Mouse (Mus musculus): ENCODE results near the gene Gm9774. TPM values are rescaled to one million over a fixed set of nuclear protein-coding genes. Genes with fewer than 3 reads are reported as not detected.

Gene Gm9774
- polyA plus RNA-seq (2015; fragmentation: Nextera tagmentation; extraction: Ambion mirVana), result 6.1 and 18.1 TPM in 2 replicates

DNA sequence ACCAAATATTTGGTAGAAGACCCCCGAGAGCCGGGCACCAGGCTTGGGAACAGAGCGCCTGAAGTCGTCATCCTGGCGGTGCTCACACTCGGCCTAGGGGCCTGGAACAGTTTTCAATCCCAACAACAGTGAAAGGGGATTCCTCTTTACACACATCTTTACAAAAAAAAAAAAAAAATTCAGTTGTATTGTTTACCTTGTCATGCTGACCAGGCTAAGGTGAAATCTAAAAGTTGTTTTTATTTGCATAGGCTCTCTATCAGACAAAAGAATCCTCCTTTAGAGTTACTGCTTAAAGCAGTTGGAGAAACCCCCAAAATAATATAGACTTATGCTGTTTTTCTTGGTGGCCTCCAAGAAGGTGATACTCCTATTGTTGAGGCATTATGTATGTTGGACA lies at the start of gene Gm9774:
Gene Gm9774 (minus strand): TSS at position 101 of the 400 bp plus-strand sequence.
- 97% methylated on average over 6 of the region's 6 CpGs for WGBS
- H3K4me1 ChIP-seq (ENCODE audit: control insufficient read depth, insufficient read depth, low read depth, low read length), result no peaks in the 10 kb centered on the region
- no peaks in the 10 kb centered on the region for H3K36me3 ChIP-seq (ENCODE audit: control insufficient read depth, insufficient read depth, low read length)

DNA sequence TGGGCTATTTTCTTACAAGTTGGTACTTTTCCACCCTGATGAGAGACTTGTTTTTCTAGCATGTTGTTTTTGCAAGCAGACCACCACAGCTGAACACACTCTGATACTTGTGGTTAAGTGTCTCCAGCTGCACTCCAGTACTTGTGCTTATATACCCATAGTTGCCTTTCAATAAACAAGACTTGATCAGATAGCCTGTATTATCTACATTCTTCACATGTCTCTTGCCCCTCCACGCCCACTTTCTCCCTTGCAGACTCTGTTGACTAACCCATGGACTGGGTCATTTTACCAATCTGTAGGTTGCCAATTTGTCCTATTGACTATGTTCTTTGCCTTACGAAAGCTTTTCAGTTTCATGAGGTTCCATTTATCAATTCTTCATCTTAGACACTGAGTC lies 40.9 kb upstream of the Gm9774 start:
- Histone ChIP-seq H3K27ac (ENCODE audit: low read depth, low read length) (no peak overlapping the region), H3K27me3 (replicated peaks; ENCODE audit: control insufficient read depth, insufficient read depth, low read length) (no peaks in the 10 kb centered on the region), H3K36me3 (ENCODE audit: control insufficient read depth, insufficient read depth, low read length) (no peaks in the 10 kb centered on the region), H3K9ac (ENCODE audit: low read depth, low read length) (no peak overlapping the region), H3K4me2 (ENCODE audit: low read length) (no peak overlapping the region), H3K9me3 (ENCODE audit: control insufficient read depth, low read length) (no peaks in the 10 kb centered on the region), H3K4me1 (ENCODE audit: control insufficient read depth, insufficient read depth, low read depth, low read length) (no peaks in the 10 kb centered on the region), H3K4me3 (ENCODE audit: low read length) (no peak overlapping the region)
- 93% methylated on average over 2 of the region's 2 CpGs for WGBS
- ATAC-seq, result no peak

More for the DNA sequence above, at the start of gene Gm9774:
- no peak for ATAC-seq
- H3K9me3 ChIP-seq (ENCODE audit: control insufficient read depth, low read length), result no peaks in the 10 kb centered on the region
- H3K4me3 ChIP-seq (ENCODE audit: low read length), result no peak within 1 kb of the TSS
- no peaks in the 10 kb centered on the region for H3K27me3 ChIP-seq (replicated peaks; ENCODE audit: control insufficient read depth, insufficient read depth, low read length)
- no peak within 1 kb of the TSS for H3K4me2 ChIP-seq (ENCODE audit: low read length)
- no peak within 1 kb of the TSS for H3K27ac ChIP-seq (ENCODE audit: low read depth, low read length)
- no peak within 1 kb of the TSS for H3K9ac ChIP-seq (ENCODE audit: low read depth, low read length)

DNA sequence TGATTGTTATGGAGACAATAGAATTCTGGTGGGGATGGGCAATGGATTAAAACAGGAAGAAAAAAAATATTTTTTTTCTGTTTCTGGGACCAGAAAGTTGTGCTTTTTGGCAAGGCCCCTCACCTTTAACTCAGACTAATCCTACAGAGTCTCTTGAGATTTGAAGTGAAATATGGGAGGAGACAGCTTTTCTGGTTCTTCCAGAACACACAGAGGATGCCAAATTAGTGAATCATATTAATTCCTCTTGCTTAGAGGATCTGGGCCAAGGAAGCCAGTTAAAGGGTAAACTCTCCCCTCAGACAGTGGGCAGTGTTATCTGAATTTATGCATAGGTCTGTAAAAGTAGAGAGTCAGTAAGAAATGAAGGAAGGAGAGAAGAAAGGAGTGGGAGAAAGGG lies 38.2 kb upstream of the Gm9774 start:
- Histone ChIP-seq H3K9ac (ENCODE audit: low read depth, low read length) (no peak overlapping the region), H3K9me3 (ENCODE audit: control insufficient read depth, low read length) (no peaks in the 10 kb centered on the region), H3K27me3 (replicated peaks; ENCODE audit: control insufficient read depth, insufficient read depth, low read length) (no peaks in the 10 kb centered on the region), H3K4me3 (ENCODE audit: low read length) (no peak overlapping the region), H3K4me1 (ENCODE audit: control insufficient read depth, insufficient read depth, low read depth, low read length) (no peaks in the 10 kb centered on the region), H3K4me2 (ENCODE audit: low read length) (no peak overlapping the region), H3K36me3 (ENCODE audit: control insufficient read depth, insufficient read depth, low read length) (no peaks in the 10 kb centered on the region), H3K27ac (ENCODE audit: low read depth, low read length) (no peak overlapping the region)
- ATAC-seq, result no peak

DNA sequence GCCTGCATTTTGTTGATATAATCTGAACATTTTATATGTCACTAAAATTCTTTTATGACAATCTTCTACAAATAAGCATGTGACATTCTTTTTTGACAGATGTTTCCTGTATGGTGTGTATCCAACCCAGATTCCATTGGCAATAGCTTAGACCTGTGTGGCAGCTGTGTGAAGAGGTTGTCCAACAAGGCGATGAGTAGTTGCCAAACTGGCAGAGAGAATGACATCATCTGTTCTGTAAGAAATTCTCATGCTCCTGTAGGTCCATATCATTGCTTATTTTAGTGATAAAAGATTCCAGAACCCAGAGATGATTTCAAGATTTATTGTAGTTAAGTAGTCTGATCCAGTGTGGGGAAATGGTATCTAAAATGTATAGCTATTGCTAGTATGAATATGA lies 37.4 kb upstream of the Gm9774 start:
- no peaks in the 10 kb centered on the region for H3K36me3 ChIP-seq (ENCODE audit: control insufficient read depth, insufficient read depth, low read length)
- WGBS, result 92% methylated on average over 1 of the region's 1 CpGs
- no peak overlapping the region for H3K27ac ChIP-seq (ENCODE audit: low read depth, low read length)
- H3K4me1 ChIP-seq (ENCODE audit: control insufficient read depth, insufficient read depth, low read depth, low read length), result no peaks in the 10 kb centered on the region
- H3K9ac ChIP-seq (ENCODE audit: low read depth, low read length), result no peak overlapping the region
- H3K9me3 ChIP-seq (ENCODE audit: control insufficient read depth, low read length), result no peaks in the 10 kb centered on the region
- no peak overlapping the region for H3K4me2 ChIP-seq (ENCODE audit: low read length)
- no peak for ATAC-seq
- no peak overlapping the region for H3K4me3 ChIP-seq (ENCODE audit: low read length)
- no peaks in the 10 kb centered on the region for H3K27me3 ChIP-seq (replicated peaks; ENCODE audit: control insufficient read depth, insufficient read depth, low read length)

DNA sequence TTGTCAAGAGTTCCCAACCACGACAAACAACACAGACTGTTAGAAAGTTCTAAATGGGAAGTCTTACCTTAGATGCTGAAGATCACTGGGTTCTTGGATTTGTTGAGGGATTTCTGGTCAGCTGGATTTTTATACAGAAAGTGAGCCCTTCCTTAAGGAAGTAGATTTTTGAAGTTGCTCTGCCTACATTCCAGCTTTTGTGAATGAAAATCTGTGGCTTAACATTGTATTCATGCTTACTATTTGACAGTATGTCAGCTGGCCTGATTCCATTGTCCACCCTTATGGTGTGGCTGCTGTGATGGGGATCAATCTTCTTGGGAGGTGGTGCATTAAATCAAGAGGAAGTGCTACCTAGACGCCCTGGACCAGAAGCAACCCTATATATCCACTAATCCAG lies 29.4 kb upstream of the Gm9774 start, which contains the start of gene Sprr3:
Gene Sprr3 (minus strand): TSS at position 101 of the 400 bp plus-strand sequence.
- no peaks in the 10 kb centered on the region for H3K27me3 ChIP-seq (replicated peaks; ENCODE audit: control insufficient read depth, insufficient read depth, low read length)
- no peaks in the 10 kb centered on the region for H3K4me1 ChIP-seq (ENCODE audit: control insufficient read depth, insufficient read depth, low read depth, low read length)
- 72% methylated on average over 2 of the region's 2 CpGs for WGBS
- ATAC-seq, result no peak
- H3K4me2 ChIP-seq (ENCODE audit: low read length), result no peak within 1 kb of the TSS
- no peaks in the 10 kb centered on the region for H3K36me3 ChIP-seq (ENCODE audit: control insufficient read depth, insufficient read depth, low read length)
- no peaks in the 10 kb centered on the region for H3K9me3 ChIP-seq (ENCODE audit: control insufficient read depth, low read length)
- H3K4me3 ChIP-seq (ENCODE audit: low read length), result no peak within 1 kb of the TSS
- H3K9ac ChIP-seq (ENCODE audit: low read depth, low read length), result no peak within 1 kb of the TSS
- no peak within 1 kb of the TSS for H3K27ac ChIP-seq (ENCODE audit: low read depth, low read length)

DNA sequence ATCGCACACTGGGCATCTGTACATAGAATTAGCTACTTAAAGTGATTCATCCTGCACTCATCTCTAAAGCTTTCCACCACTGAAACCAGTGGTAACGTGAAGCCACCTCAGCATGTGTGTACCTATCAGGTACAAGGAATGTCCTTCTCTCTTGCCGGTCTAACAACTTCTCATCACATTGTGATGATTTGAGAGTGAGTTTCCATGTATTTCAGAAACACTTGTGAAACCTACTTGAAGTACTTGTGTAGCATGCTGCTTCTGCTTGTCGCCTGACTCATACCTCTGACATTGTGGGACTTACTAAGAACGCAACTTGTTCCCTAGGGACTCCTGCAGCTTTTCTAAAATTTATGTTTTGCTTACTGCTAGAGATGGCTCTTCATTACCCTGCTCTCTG lies 25.9 kb upstream of the Gm9774 start:
- Histone ChIP-seq H3K4me2 (ENCODE audit: low read length) (no peak overlapping the region), H3K9me3 (ENCODE audit: control insufficient read depth, low read length) (no peaks in the 10 kb centered on the region), H3K9ac (ENCODE audit: low read depth, low read length) (no peak overlapping the region), H3K27ac (ENCODE audit: low read depth, low read length) (no peak overlapping the region), H3K4me1 (ENCODE audit: control insufficient read depth, insufficient read depth, low read depth, low read length) (no peaks in the 10 kb centered on the region), H3K36me3 (ENCODE audit: control insufficient read depth, insufficient read depth, low read length) (no peaks in the 10 kb centered on the region), H3K4me3 (ENCODE audit: low read length) (no peak overlapping the region), H3K27me3 (replicated peaks; ENCODE audit: control insufficient read depth, insufficient read depth, low read length) (no peaks in the 10 kb centered on the region)
- 86% methylated on average over 5 of the region's 5 CpGs for WGBS
- ATAC-seq, result no peak

DNA sequence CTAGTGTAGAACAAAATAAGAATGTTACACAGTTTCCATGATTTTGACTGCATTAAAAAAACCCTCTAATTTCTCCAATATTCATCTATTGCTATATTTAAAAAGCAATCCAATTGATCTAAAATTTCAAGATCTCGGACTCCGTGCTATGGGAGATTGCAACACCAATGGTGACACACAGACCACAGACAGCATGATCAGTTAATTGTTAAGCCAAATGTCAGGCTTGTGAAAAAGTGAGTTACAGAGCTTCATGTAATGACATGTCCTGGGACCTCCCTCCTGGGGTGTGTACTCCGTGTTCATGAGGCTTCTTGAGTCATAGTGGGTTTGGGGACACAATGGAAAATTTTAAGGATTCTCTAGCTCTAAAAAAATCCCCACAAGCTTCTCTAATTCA lies 11.0 kb upstream of the Gm9774 start:
- no peaks in the 10 kb centered on the region for H3K4me1 ChIP-seq (ENCODE audit: control insufficient read depth, insufficient read depth, low read depth, low read length)
- no peak for ATAC-seq
- H3K27ac ChIP-seq (ENCODE audit: low read depth, low read length), result no peak overlapping the region
- H3K27me3 ChIP-seq (replicated peaks; ENCODE audit: control insufficient read depth, insufficient read depth, low read length), result no peaks in the 10 kb centered on the region
- WGBS, result 85% methylated on average over 3 of the region's 3 CpGs
- no peak overlapping the region for H3K4me2 ChIP-seq (ENCODE audit: low read length)
- H3K9me3 ChIP-seq (ENCODE audit: control insufficient read depth, low read length), result no peaks in the 10 kb centered on the region
- H3K36me3 ChIP-seq (ENCODE audit: control insufficient read depth, insufficient read depth, low read length), result no peaks in the 10 kb centered on the region
- no peak overlapping the region for H3K4me3 ChIP-seq (ENCODE audit: low read length)
- H3K9ac ChIP-seq (ENCODE audit: low read depth, low read length), result no peak overlapping the region

DNA sequence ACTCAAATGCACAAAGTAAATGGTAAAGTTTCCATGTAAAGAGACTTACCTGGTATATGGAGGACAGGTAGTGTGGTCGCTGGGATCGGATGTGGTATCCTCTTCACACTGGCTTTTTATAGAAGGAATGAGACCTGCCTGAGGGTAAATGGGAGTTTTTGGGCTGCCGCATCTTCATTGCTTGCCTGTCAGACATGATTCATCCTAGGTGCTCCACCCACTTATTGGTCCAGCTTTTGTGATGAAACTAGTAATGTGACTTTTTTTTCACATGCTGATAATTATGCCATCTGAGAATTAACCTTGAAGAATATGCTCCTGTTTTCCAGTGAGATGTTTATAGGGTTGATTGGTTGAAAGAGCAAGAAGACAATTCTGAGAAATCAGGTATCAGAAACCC lies 9.5 kb upstream of the Gm9774 start, which contains the start of gene Sprr1b:
Gene Sprr1b (minus strand): TSS at position 101 of the 400 bp plus-strand sequence.
- Histone ChIP-seq H3K9ac (ENCODE audit: low read depth, low read length) (no peak within 1 kb of the TSS), H3K27me3 (replicated peaks; ENCODE audit: control insufficient read depth, insufficient read depth, low read length) (no peaks in the 10 kb centered on the region)
- WGBS, result 90% methylated on average over 3 of the region's 3 CpGs

DNA sequence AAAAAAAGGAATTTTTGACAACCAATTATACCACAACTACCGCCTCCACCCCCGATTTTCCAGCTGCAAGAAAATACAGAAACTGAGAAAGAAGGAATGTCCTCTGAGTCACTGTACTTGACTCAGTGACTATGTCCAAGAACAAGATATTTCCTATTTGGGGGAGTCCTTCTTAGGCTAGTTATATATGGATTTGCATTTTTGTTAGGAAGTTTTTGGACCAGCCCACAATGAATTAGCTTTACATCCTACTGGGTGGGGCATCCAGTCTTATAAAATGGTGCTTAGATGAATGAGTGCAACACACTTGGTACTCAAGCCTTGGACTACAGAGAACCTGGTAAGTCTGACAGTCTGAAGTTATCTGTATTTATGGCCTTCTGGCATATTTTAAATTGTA lies 3.1 kb upstream of the Gm9774 start, which contains the start of gene Sprr2k:
Gene Sprr2k (plus strand): TSS at position 301 of the 400 bp plus-strand sequence.
- H3K4me1 ChIP-seq (ENCODE audit: control insufficient read depth, insufficient read depth, low read depth, low read length), result no peaks in the 10 kb centered on the region
- no peaks in the 10 kb centered on the region for H3K36me3 ChIP-seq (ENCODE audit: control insufficient read depth, insufficient read depth, low read length)
- no peak within 1 kb of the TSS for H3K9ac ChIP-seq (ENCODE audit: low read depth, low read length)
- H3K27ac ChIP-seq (ENCODE audit: low read depth, low read length), result no peak within 1 kb of the TSS
- no peaks in the 10 kb centered on the region for H3K9me3 ChIP-seq (ENCODE audit: control insufficient read depth, low read length)
- H3K4me2 ChIP-seq (ENCODE audit: low read length), result no peak within 1 kb of the TSS
- 90% methylated on average over 2 of the region's 2 CpGs for whole genome bisulfite sequencing
- no peak for ATAC-seq
- no peaks in the 10 kb centered on the region for H3K27me3 ChIP-seq (replicated peaks; ENCODE audit: control insufficient read depth, insufficient read depth, low read length)
- H3K4me3 ChIP-seq (ENCODE audit: low read length), result no peak within 1 kb of the TSS

More for the DNA sequence above, 9.5 kb upstream of the Gm9774 start, which contains the start of gene Sprr1b:
- Histone ChIP-seq H3K4me3 (ENCODE audit: low read length) (no peak within 1 kb of the TSS), H3K4me2 (ENCODE audit: low read length) (no peak within 1 kb of the TSS), H3K27ac (ENCODE audit: low read depth, low read length) (no peak within 1 kb of the TSS), H3K9me3 (ENCODE audit: control insufficient read depth, low read length) (no peaks in the 10 kb centered on the region), H3K36me3 (ENCODE audit: control insufficient read depth, insufficient read depth, low read length) (no peaks in the 10 kb centered on the region), H3K4me1 (ENCODE audit: control insufficient read depth, insufficient read depth, low read depth, low read length) (no peaks in the 10 kb centered on the region)
- ATAC-seq, result no peak

DNA sequence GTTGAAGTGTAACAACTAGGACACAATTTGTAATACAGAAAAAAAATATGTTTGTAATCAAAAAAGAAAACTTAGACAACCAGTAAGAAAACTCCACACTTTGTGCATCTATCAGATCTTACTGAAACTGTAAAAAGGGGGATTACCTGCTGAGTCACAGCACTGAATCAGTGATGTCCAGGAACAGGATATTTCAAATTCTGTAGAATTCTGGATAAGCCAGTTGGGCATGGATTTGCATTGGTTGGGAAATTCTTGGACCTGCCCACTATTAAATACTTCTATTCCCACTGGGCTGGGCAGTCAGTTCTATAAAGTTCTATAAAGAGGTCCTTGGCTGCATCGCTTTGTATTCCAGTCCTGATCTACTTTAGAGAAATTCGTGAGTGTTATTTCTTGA lies 11.4 kb downstream of the Gm9774 start, which contains the start of gene Sprr2j-ps:
Gene Sprr2j-ps (plus strand): TSS at position 301 of the 400 bp plus-strand sequence.
- H3K27ac ChIP-seq (ENCODE audit: low read depth, low read length), result no peak within 1 kb of the TSS
- no peak within 1 kb of the TSS for H3K4me3 ChIP-seq (ENCODE audit: low read length)
- no peaks in the 10 kb centered on the region for H3K4me1 ChIP-seq (ENCODE audit: control insufficient read depth, insufficient read depth, low read depth, low read length)
- H3K9me3 ChIP-seq (ENCODE audit: control insufficient read depth, low read length), result no peaks in the 10 kb centered on the region
- no peak for ATAC-seq
- H3K27me3 ChIP-seq (replicated peaks; ENCODE audit: control insufficient read depth, insufficient read depth, low read length), result no peaks in the 10 kb centered on the region
- H3K4me2 ChIP-seq (ENCODE audit: low read length), result no peak within 1 kb of the TSS
- 96% methylated on average over 2 of the region's 2 CpGs for WGBS
- no peak within 1 kb of the TSS for H3K9ac ChIP-seq (ENCODE audit: low read depth, low read length)
- no peaks in the 10 kb centered on the region for H3K36me3 ChIP-seq (ENCODE audit: control insufficient read depth, insufficient read depth, low read length)
